Mouse (Mus musculus) brain, embryonic 14.5 days (tissue): ENCODE measurements around the gene Rab11fip3. TPM values are rescaled to one million over a fixed set of nuclear protein-coding genes. Genes with fewer than 3 reads are reported as not detected.
A peak's percentile ranks its signal among the peaks of the same experiment; 100 is the strongest.

Experiments used
- DNase-seq: peaks from one replicate; pipeline ENCODE4 v3.0.0-alpha.2; 2011; ENCODE audit warnings: low read depth
- CTCF ChIP-seq: fragments of 200-500 bp; IDR thresholded peaks from 2 replicates; pipeline ENCODE4 v1.5.1; 2012; ENCODE audit warnings: inconsistent platforms, mild to moderate bottlenecking, moderate library complexity, borderline replicate concordance; ENCODE audit not compliant: insufficient read depth, insufficient read length; ENCODE audit errors: extremely low read depth
- POLR2A ChIP-seq: fragments of 200-500 bp; IDR thresholded peaks from 2 replicates; pipeline ENCODE4 v1.6.1; 2012; ENCODE audit warnings: mild to moderate bottlenecking, inconsistent platforms, borderline replicate concordance; ENCODE audit not compliant: poor library complexity, insufficient read depth, insufficient read length, severe bottlenecking; ENCODE audit errors: extremely low read depth
- polyA plus RNA-seq: library from polyadenylated mRNA; depleted of rRNA; stranded (reverse); fragments of >200 nt; gene quantifications from 2 replicates; pipeline ENCODE4 v1.2.3, GENCODE M21; 2012

Gene Rab11fip3
- polyA plus RNA-seq, 1 experiment: 82.4 TPM

DNA sequence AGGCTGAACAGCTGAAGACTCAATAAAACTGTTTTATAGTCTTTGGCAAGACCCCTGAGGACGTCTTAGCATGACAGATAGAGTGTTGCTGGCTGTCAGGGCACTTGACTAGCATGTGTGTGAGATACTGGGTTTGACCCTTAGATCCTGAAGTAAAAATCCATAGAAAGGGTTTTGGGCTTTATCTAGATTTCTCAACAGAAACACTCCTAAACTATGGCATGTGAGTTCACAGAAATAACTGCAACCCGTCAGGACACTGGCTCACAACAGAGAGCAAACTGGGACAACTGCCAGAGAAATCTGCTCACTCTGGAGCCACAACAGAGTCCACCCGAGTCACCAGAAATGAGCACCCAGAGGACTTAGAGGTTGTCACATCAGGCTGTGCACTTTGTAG lies 101.7 kb downstream of the Rab11fip3 start:
- TF ChIP-seq CTCF: no peak
- no peak for TF ChIP-seq POLR2A
- DNase-seq: no peak

DNA sequence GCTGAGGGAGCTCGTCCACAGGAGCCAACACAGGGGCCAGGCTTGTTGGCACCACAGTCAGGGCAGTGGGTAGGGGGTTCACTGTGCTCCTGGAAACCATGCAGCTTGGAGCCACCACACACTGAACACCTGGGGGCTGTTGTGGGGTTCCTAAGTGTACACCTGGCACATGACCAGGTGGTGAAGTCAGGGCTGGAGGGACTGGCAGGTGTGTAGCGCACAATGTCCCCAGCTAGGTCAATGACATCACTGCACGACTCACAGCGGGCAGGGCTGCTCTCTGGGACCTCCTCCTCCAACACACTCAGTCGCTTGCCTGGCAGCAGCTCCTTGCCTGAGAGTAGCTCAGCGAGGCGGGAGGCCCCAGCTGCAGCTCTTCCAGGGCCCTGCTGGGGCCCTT lies 105.1 kb downstream of the Rab11fip3 start:
- TF ChIP-seq POLR2A (no peak), CTCF (no peak)
- DNase-seq: no peak

DNA sequence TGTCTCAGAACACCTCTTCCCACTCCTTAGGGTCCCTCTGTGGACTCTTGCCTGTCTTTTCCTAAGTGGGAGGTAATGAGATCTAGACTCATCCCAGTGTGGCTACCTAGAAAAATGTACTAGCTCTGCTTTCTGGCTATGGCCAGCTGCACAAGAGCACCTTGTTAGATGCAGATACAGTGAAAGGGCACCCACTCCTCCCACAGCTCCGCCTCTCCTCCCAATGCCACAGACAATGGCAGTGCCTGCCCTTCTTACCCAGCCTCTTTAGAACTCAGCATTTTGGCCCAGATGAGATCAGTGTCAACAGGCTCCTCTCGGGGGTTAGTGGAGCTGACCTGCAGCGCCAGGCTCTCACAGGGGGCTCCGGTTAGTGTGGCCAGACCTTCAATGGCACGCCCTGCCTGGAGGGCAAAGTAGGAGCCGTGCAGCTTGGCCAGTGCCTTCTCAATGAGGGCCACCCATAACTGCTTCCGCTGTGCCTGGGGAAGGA lies 106.9 kb downstream of the Rab11fip3 start:
- TF ChIP-seq POLR2A (no peak), CTCF (no peak)
- DNase-seq: no peak

DNA sequence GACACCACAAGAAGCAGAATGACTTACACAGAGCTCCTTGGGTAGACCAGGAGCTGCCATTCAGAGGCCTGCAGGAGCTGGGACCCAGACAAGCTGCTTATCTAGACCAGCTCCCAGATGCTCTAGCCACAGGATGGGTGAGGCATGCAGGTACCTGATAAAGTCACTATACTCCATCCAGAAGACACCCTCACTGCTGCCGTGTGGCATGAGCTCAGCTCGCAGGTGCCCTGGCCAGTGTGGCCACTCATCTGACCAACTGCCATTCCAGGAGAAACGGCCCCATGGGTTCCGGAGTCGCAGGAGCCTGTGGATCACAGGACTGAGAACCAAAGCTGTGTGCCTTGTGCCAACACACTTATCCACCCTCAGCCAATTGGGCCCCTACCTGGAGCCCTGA lies 107.8 kb downstream of the Rab11fip3 start:
- TF ChIP-seq CTCF (no peak), POLR2A (no peak)
- no peak for DNase-seq

DNA sequence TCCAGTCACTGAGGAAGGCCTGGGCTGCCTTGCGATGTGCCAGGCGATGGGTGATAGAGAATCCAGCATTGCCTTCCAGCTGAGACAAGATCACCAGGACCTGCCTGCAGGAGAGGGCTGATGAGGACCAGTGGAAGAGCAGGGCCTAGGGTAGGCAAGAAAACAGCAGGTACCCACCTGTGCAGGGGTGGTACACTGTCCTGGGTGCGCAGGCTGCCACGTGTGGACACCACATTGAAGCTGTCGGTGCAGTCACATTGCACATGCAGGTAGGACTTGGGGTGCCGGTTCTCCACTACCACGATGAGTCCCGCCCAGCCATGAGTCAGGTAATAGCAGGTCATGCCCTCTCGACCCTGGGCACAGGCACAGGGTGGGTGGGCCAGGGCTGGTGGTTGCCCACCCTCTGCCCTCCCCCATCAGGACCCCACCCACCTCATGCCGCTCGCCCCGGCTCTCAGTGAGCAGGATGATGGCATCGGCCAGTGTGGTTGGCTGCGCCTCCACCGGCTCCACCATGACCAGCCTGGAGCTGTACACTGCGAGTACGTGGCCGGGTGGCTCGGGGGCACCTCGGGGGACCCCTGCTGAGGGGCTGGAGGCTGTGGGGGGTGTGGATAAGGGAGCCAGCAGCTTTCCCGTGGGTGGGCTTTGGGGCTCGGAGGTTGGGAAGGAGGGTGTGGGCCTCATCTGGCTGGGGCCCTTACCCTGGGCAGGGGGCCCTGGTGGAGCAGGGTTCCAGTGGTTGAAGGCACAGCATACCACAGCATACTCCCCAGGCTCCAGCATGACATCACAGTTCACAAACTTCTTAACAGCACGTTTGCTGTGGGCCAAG lies 109.5 kb downstream of the Rab11fip3 start:
- TF ChIP-seq CTCF (no peak), POLR2A (no peak)
- DNase-seq: no peak

DNA sequence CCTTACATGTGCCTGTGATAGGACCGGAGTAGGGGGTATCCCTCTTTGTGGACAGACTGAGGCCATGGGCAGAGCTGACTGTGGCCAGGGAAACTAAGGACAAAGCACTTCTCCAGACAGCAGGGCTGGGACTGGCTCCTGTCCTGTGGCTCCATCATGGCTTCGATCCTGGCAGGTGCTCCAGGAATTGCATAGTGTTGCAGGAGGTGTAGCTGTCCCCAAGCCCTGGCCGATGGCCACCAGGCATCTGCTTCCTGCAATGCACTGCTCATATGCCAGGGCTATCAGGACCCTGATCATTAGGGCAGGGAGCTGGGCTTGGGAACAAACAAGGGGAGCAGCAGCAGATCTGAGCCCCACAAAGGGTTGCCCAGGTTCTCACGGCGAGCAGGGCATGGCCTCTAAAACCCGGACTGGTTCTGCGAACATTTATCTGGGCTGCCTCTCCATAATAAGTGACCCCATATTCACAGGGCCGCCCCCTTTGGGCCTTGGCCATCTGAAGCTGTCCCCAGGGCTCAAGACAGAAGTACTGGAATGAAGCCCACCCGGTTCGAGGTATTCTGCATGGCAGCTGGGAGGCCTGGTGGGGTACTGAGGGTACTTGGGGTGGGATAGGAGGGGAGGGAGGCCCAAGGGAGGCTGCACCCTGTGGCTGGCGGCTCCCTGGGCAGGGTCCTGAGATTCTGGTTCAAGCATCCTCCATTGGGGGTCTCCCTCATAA lies 110.4 kb downstream of the Rab11fip3 start:
- no peak for DNase-seq
- TF ChIP-seq POLR2A: no peak
- no peak for TF ChIP-seq CTCF

DNA sequence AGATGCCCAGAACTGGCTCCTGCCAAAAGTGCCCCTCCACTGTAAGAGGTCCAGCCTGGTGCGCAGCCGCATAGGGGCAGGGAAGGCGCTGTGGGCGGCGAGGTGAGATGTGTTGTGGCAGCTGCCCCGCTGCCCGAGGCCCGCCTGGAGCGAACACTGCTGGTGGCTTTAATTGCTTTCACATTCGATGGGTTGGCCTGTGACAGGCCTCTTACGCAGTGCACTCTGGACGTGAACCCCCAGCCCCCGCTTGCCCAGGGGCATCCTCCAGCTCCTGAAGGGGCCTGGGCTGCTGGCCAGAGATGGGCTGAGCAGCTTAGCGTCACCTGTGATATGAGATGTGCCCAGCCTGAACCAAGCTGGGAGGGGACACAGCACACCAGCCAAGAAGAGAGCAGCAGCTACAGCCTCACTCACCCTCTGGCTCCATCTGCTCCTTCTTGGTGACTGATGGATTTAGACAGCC lies 111.7 kb downstream of the Rab11fip3 start:
- DNase-seq: peak; percentile 55
- TF ChIP-seq CTCF (no peak), POLR2A (no peak)

DNA sequence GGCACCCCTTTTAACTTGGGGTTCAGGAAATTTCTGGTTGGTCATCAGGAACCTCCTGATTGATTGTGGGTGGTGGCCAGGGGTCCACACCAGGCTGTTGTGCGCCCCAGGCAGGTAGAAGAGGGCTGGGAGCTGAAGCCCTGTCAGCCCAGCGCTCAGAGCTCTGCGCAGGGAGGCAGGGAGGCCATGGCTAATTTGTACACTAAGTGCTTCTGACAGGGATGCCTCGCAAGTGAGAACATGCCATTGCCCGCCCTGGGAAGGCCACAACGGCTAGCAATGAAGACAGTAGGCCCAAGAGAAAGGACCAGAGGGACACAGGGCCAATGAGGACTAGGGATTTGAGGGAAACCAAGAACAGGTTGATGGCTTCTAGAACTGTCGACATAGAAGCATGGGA lies 112.7 kb downstream of the Rab11fip3 start:
- TF ChIP-seq CTCF (no peak), POLR2A (no peak)
- DNase-seq: no peak

DNA sequence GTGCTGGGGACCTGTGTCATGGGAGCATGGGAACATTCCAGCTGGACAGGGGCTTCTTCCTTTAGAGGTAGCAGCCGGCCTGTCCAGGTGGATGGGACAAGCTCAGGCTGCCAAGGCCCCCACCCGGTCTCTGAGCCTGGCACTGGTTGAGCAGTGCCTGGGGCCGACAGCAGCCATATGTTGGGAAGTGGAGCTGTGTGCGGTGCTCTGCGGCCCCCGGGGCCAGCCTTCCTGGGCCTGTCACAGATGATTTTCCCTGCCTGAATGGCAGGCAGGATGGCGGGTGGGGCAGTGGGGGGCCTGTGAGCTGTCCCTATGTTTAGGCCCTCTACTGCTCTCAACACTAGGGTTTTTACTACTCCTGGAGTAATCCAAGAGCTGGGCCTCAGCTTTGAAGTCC lies 113.2 kb downstream of the Rab11fip3 start:
- TF ChIP-seq POLR2A (no peak), CTCF (no peak)
- DNase-seq: peak; percentile 19

DNA sequence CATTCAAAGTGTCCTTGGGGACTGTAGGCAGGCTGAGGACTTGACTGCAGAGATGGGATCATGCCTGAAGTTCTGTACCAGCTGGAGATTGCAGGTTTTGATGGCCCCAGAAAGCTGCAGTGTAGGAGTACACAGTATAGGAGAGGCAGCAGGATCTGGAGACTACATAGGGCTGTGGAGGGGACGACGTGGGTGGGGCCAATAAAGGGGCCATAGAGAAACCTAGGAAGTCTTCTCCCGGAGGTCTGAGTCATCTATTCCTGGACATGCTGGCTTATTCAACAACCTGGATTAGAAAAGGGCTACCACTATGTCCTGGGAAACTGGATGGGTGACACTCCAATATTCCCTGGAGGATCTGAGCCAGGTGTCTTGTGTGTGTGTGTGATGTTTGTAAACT lies 113.6 kb downstream of the Rab11fip3 start:
- no peak for DNase-seq
- TF ChIP-seq POLR2A (no peak), CTCF (no peak)

DNA sequence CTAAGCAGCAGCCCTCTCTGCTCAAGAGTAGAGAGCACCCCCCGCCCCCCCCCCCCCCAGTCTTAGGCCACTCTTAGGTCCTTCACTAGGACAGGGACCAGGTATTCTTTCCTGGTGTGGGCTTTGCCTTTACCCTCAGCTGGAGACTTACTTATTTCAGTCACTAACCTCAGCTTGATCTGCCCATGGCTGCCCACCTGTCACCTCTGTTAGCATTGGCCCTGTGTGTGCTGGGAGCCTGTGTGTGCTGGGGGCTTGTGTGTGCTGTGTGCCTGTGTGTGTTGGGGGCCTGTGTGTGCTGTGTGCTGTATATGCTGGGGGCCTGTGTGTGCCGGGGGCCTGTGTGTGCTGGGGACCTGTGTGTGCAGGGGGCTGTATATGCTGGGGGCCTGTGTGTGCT lies 114.7 kb downstream of the Rab11fip3 start:
- no peak for TF ChIP-seq POLR2A
- TF ChIP-seq CTCF: no peak
- DNase-seq: no peak
